Mouse (Mus musculus) frontal cortex, adult (tissue): ENCODE data around the gene Tyw3.

Experiments used
- ATAC-seq: cut with Nextera tagmentation; 2 replicates; pipeline ENCODE4 v1.9.2; 2017; ENCODE audit warnings: mild to moderate bottlenecking, moderate library complexity, mixed read lengths; ENCODE audit not compliant: low TSS enrichment

Gene Tyw3

GRCm38 (mm10) chr3:154565437-154565836 lies 31.5 kb downstream of the Tyw3 start:
- no peak for ATAC-seq

- ATAC-seq, result no peak
These were observed 34.7 kb downstream of the Tyw3 start for GRCm38 (mm10) chr3:154562192-154562591.

GRCm38 (mm10) chr3:154551035-154551411 lies 45.9 kb downstream of the Tyw3 start:
- no peak for ATAC-seq

GRCm38 (mm10) chr3:154550326-154551034 lies 46.4 kb downstream of the Tyw3 start:
- ATAC-seq, result no peak

GRCm38 (mm10) chr3:154548868-154549301 lies 48.0 kb downstream of the Tyw3 start:
- ATAC-seq, result no peak

- ATAC-seq, result peak; percentile 70
These were observed 49.1 kb downstream of the Tyw3 start for GRCm38 (mm10) chr3:154547549-154548426.

GRCm38 (mm10) chr3:154546234-154546633 lies 50.7 kb downstream of the Tyw3 start:
- no peak for ATAC-seq

GRCm38 (mm10) chr3:154540086-154540911 lies 56.6 kb downstream of the Tyw3 start:
- ATAC-seq, result no peak

- no peak for ATAC-seq
These were observed 60.8 kb downstream of the Tyw3 start for GRCm38 (mm10) chr3:154536134-154536533.

GRCm38 (mm10) chr3:154533246-154533645 lies 63.7 kb downstream of the Tyw3 start:
- no peak for ATAC-seq

GRCm38 (mm10) chr3:154528973-154529372 lies 67.9 kb downstream of the Tyw3 start:
- no peak for ATAC-seq

GRCm38 (mm10) chr3:154526610-154527009 lies 70.3 kb downstream of the Tyw3 start:
- no peak for ATAC-seq
